Mouse (Mus musculus) ES-Bruce4 (cell line): ENCODE measurements around the gene Il17rc. TPM values are rescaled to one million over a fixed set of nuclear protein-coding genes. Genes with fewer than 3 reads are reported as not detected.

Experiments
- H3K27ac ChIP-seq: 2 replicates; pipeline ENCODE4 v1.5.1; 2012; ENCODE audit warnings: low read length, inconsistent platforms; ENCODE audit not compliant: insufficient read depth
- H3K27me3 ChIP-seq: 2 replicates; pipeline ENCODE4 v1.6.1; 2012; ENCODE audit warnings: mild to moderate bottlenecking, low read length, inconsistent platforms; ENCODE audit not compliant: control insufficient read depth, poor library complexity, insufficient read depth, severe bottlenecking
- H3K36me3 ChIP-seq: 2 replicates; pipeline ENCODE4 v1.6.1; 2012; ENCODE audit warnings: inconsistent platforms, mild to moderate bottlenecking, low read length, moderate library complexity; ENCODE audit not compliant: control insufficient read depth, poor library complexity, insufficient read depth, severe bottlenecking
- H3K4me1 ChIP-seq: one replicate; pipeline ENCODE4 v1.8.1; 2011; ENCODE audit warnings: low read length; ENCODE audit not compliant: control insufficient read depth, insufficient read depth
- H3K4me3 ChIP-seq: 2 replicates; pipeline ENCODE4 v1.5.1; 2011; ENCODE audit warnings: low read depth, mild to moderate bottlenecking, low read length
- H3K9ac ChIP-seq: 2 replicates; pipeline ENCODE4 v1.6.1; 2012; ENCODE audit warnings: low read depth, mild to moderate bottlenecking, inconsistent platforms; ENCODE audit not compliant: poor library complexity, severe bottlenecking
- H3K9me3 ChIP-seq: replicated peaks from 2 replicates; pipeline ENCODE4 v1.6.1; 2012; ENCODE audit warnings: mild to moderate bottlenecking, low read length, inconsistent platforms; ENCODE audit not compliant: control insufficient read depth, poor library complexity, insufficient read depth, severe bottlenecking
- CTCF ChIP-seq: IDR thresholded peaks from one replicate; pipeline ENCODE4 v1.8.1; 2011; ENCODE audit warnings: low read depth, low read length
- EP300 ChIP-seq: IDR thresholded peaks from 2 replicates; pipeline ENCODE4 v1.6.1; 2011; ENCODE audit warnings: low read depth, low read length; ENCODE audit not compliant: insufficient read depth
- POLR2A ChIP-seq: IDR thresholded peaks from one replicate; pipeline ENCODE4 v1.8.1; 2011; ENCODE audit warnings: low read length; ENCODE audit not compliant: insufficient read depth
- polyA plus RNA-seq: library from polyadenylated mRNA; stranded (reverse); fragments of >200 nt; gene quantifications from 2 replicates; pipeline ENCODE4 v1.2.4, GENCODE M21; 2011; ENCODE audit warnings: low read depth; ENCODE audit not compliant: missing spikeins, insufficient read depth, insufficient read length

The Il17rc gene
- polyA plus RNA-seq, 1 experiment: 3.3 TPM

- Histone ChIP-seq H3K4me3 (peak overlapping the region; percentile 10), H3K4me1 (no peaks in the 10 kb centered on the region), H3K36me3 (no peaks in the 10 kb centered on the region), H3K27ac (no peak overlapping the region), H3K9ac (no peak overlapping the region), H3K27me3 (no peaks in the 10 kb centered on the region), H3K9me3 (no peaks in the 10 kb centered on the region)
- TF ChIP-seq EP300 (0 out of 2 replicates have a peak, but pooled peaks have one; percentile 68), POLR2A (no peak)
Measured at GRCm38 (mm10) chr6:113458635-113459034, 12.6 kb upstream of the Il17rc start.

- Histone ChIP-seq H3K4me3 (no peak overlapping the region), H3K36me3 (no peaks in the 10 kb centered on the region), H3K27ac (no peak overlapping the region), H3K9ac (no peak overlapping the region), H3K27me3 (no peaks in the 10 kb centered on the region), H3K4me1 (no peaks in the 10 kb centered on the region), H3K9me3 (no peaks in the 10 kb centered on the region)
- no peak for TF ChIP-seq CTCF
- no peak for TF ChIP-seq POLR2A
- no peak for TF ChIP-seq EP300
Measured at GRCm38 (mm10) chr6:113464040-113464439, 7.2 kb upstream of the Il17rc start.

- H3K4me1 ChIP-seq: no peaks in the 10 kb centered on the region
- no peak overlapping the region for H3K27ac ChIP-seq
- no peaks in the 10 kb centered on the region for H3K27me3 ChIP-seq
- no peaks in the 10 kb centered on the region for H3K36me3 ChIP-seq
- no peaks in the 10 kb centered on the region for H3K9me3 ChIP-seq
- no peak overlapping the region for H3K9ac ChIP-seq
- TF ChIP-seq CTCF (no peak), EP300 (no peak), POLR2A (no peak)
- H3K4me3 ChIP-seq: no peak overlapping the region
Measured at GRCm38 (mm10) chr6:113465602-113466001, 5.6 kb upstream of the Il17rc start.

- Histone ChIP-seq H3K4me1 (no peaks in the 10 kb centered on the region), H3K9ac (no peak overlapping the region), H3K9me3 (no peaks in the 10 kb centered on the region), H3K27me3 (no peaks in the 10 kb centered on the region), H3K27ac (no peak overlapping the region), H3K36me3 (no peaks in the 10 kb centered on the region), H3K4me3 (no peak overlapping the region)
- TF ChIP-seq POLR2A: no peak
- no peak for TF ChIP-seq CTCF
- TF ChIP-seq EP300: no peak
Measured at GRCm38 (mm10) chr6:113468512-113468911, 2.7 kb upstream of the Il17rc start.

GRCm38 (mm10) chr6:113469021-113469420, 2.2 kb upstream of the Il17rc start:
- H3K4me3 ChIP-seq: peak overlapping the region; percentile 49
- no peak overlapping the region for H3K27ac ChIP-seq
- H3K4me1 ChIP-seq: no peaks in the 10 kb centered on the region
- H3K9me3 ChIP-seq: no peaks in the 10 kb centered on the region
- H3K36me3 ChIP-seq: no peaks in the 10 kb centered on the region
- no peak for TF ChIP-seq EP300
- TF ChIP-seq POLR2A: no peak
- TF ChIP-seq CTCF: peak; percentile 72
- H3K9ac ChIP-seq: peak overlapping the region; percentile 4; the same call in 1 of the 2 replicates
- H3K27me3 ChIP-seq: no peaks in the 10 kb centered on the region

- TF ChIP-seq CTCF (peak; percentile 76), EP300 (no peak), POLR2A (no peak)
- H3K4me1 ChIP-seq: no peaks in the 10 kb centered on the region
- H3K9ac ChIP-seq: peak overlapping the region; percentile 4; the same call in 1 of the 2 replicates
- H3K27me3 ChIP-seq: no peaks in the 10 kb centered on the region
- H3K36me3 ChIP-seq: no peaks in the 10 kb centered on the region
- H3K4me3 ChIP-seq: peak overlapping the region; percentile 49
- no peaks in the 10 kb centered on the region for H3K9me3 ChIP-seq
- no peak overlapping the region for H3K27ac ChIP-seq
Measured at GRCm38 (mm10) chr6:113469432-113469831, 1.8 kb upstream of the Il17rc start.
